Mouse (Mus musculus) liver, adult 2 months (tissue): ENCODE results near the gene Snx1.

Experiments
- CTCF ChIP-seq: fragments of 200-500 bp; IDR thresholded peaks from 2 replicates; pipeline ENCODE4 v1.5.1; 2011; ENCODE audit warnings: low read depth, low read length, control low read depth
- POLR2A ChIP-seq: fragments of 200-500 bp; IDR thresholded peaks from 2 replicates; pipeline ENCODE4 v1.6.1; 2011; ENCODE audit warnings: low read length, control low read depth; ENCODE audit not compliant: insufficient read depth; ENCODE audit errors: extremely low read depth

- TF ChIP-seq CTCF: peak; percentile 12; the same call in 1 of the 2 replicates
- no peak for TF ChIP-seq POLR2A
Observed at GRCm38 (mm10) chr9:66160155-66160554, 33.8 kb upstream of the Snx1 start.
